Mouse (Mus musculus) testis, adult 2 months (tissue): ENCODE measurements at regions not wholly inside any gene's neighbourhood (a gene's known extent, or its start where the extent isn't known, plus 50 kb on each side); places are given as distances from the start of the nearest gene placed in this dataset.

Experiments
- H3K27ac ChIP-seq: fragments of 200-500 bp; 2 replicates; pipeline ENCODE4 v1.5.1; 2012; ENCODE audit warnings: low read depth, low read length; ENCODE audit not compliant: control insufficient read depth, insufficient read depth
- H3K27me3 ChIP-seq: fragments of 200-500 bp; 2 replicates; pipeline ENCODE4 v1.6.1; 2012; ENCODE audit warnings: mild to moderate bottlenecking, low read length, moderate library complexity; ENCODE audit not compliant: control insufficient read depth, insufficient read depth
- H3K36me3 ChIP-seq: fragments of 200-500 bp; 2 replicates; pipeline ENCODE4 v1.6.1; 2012; ENCODE audit warnings: mild to moderate bottlenecking, low read length; ENCODE audit not compliant: control insufficient read depth, insufficient read depth
- H3K4me1 ChIP-seq: fragments of 200-500 bp; 2 replicates; pipeline ENCODE4 v1.6.1; 2012; ENCODE audit warnings: low read length; ENCODE audit not compliant: control insufficient read depth, insufficient read depth
- H3K4me3 ChIP-seq: fragments of 200-500 bp; 2 replicates; pipeline ENCODE4 v1.5.1; 2012; ENCODE audit warnings: low read depth, mild to moderate bottlenecking, low read length, moderate library complexity, mixed read lengths; ENCODE audit not compliant: control insufficient read depth
- CTCF ChIP-seq: fragments of 200-500 bp; IDR thresholded peaks from 2 replicates; pipeline ENCODE4 v1.5.1; 2012; ENCODE audit warnings: low read depth, mild to moderate bottlenecking, inconsistent platforms, low read length, moderate library complexity; ENCODE audit not compliant: control insufficient read depth, insufficient read depth, insufficient replicate concordance
- POLR2A ChIP-seq: fragments of 200-500 bp; IDR thresholded peaks from 2 replicates; pipeline ENCODE4 v1.6.1; 2012; ENCODE audit warnings: low read depth, mild to moderate bottlenecking, inconsistent platforms, low read length, moderate library complexity; ENCODE audit not compliant: control insufficient read depth

GRCm38 (mm10) chr8:77774551-77775335 lies 50.5 kb upstream of the Ednra start:
- Histone ChIP-seq H3K27ac (no peak overlapping the region), H3K4me3 (no peak overlapping the region), H3K27me3 (no peaks in the 10 kb centered on the region), H3K4me1 (no peaks in the 10 kb centered on the region), H3K36me3 (no peaks in the 10 kb centered on the region)
- TF ChIP-seq POLR2A (no peak), CTCF (no peak)

- TF ChIP-seq CTCF (no peak), POLR2A (no peak)
- H3K27ac ChIP-seq = no peak overlapping the region
- H3K27me3 ChIP-seq = no peaks in the 10 kb centered on the region
- no peaks in the 10 kb centered on the region for H3K4me1 ChIP-seq
- H3K4me3 ChIP-seq = no peak overlapping the region
- H3K36me3 ChIP-seq = no peaks in the 10 kb centered on the region
Observed at GRCm38 (mm10) chr8:77775526-77775925, 51.3 kb upstream of the Ednra start.

GRCm38 (mm10) chr8:77777597-77777996 lies 53.3 kb upstream of the Ednra start:
- TF ChIP-seq POLR2A = no peak
- no peak for TF ChIP-seq CTCF
- H3K4me1 ChIP-seq = no peaks in the 10 kb centered on the region
- no peaks in the 10 kb centered on the region for H3K27me3 ChIP-seq
- H3K4me3 ChIP-seq = no peak overlapping the region
- no peak overlapping the region for H3K27ac ChIP-seq
- no peaks in the 10 kb centered on the region for H3K36me3 ChIP-seq

- TF ChIP-seq CTCF (no peak), POLR2A (no peak)
- Histone ChIP-seq H3K27ac (no peak overlapping the region), H3K4me1 (no peaks in the 10 kb centered on the region), H3K27me3 (no peaks in the 10 kb centered on the region), H3K36me3 (no peaks in the 10 kb centered on the region), H3K4me3 (no peak overlapping the region)
Observed at GRCm38 (mm10) chr8:77785676-77786255, 61.5 kb upstream of the Ednra start.

GRCm38 (mm10) chr8:77794911-77795310 lies 70.6 kb upstream of the Ednra start:
- TF ChIP-seq POLR2A (no peak), CTCF (no peak)
- no peak overlapping the region for H3K27ac ChIP-seq
- H3K36me3 ChIP-seq = no peaks in the 10 kb centered on the region
- H3K4me1 ChIP-seq = no peaks in the 10 kb centered on the region
- H3K27me3 ChIP-seq = no peaks in the 10 kb centered on the region
- no peak overlapping the region for H3K4me3 ChIP-seq

GRCm38 (mm10) chr8:77803147-77803903 lies 79.1 kb upstream of the Ednra start:
- Histone ChIP-seq H3K27ac (no peak overlapping the region), H3K4me3 (no peak overlapping the region), H3K36me3 (no peaks in the 10 kb centered on the region), H3K4me1 (no peaks in the 10 kb centered on the region), H3K27me3 (no peaks in the 10 kb centered on the region)
- no peak for TF ChIP-seq CTCF
- no peak for TF ChIP-seq POLR2A

- TF ChIP-seq CTCF = no peak
- TF ChIP-seq POLR2A = no peak
- Histone ChIP-seq H3K4me1 (no peaks in the 10 kb centered on the region), H3K27ac (no peak overlapping the region), H3K27me3 (no peaks in the 10 kb centered on the region), H3K4me3 (no peak overlapping the region), H3K36me3 (no peaks in the 10 kb centered on the region)
Observed at GRCm38 (mm10) chr8:77804536-77804935, 80.3 kb upstream of the Ednra start.

- Histone ChIP-seq H3K36me3 (no peaks in the 10 kb centered on the region), H3K27me3 (no peaks in the 10 kb centered on the region), H3K27ac (no peak overlapping the region; the same call in 1 of the 2 replicates), H3K4me3 (no peak overlapping the region), H3K4me1 (no peaks in the 10 kb centered on the region)
- no peak for TF ChIP-seq POLR2A
- no peak for TF ChIP-seq CTCF
Observed at GRCm38 (mm10) chr8:77804956-77805355, 80.7 kb upstream of the Ednra start.
